Mouse (Mus musculus): ENCODE data around the gene Aamdc. TPM values are rescaled to one million over a fixed set of nuclear protein-coding genes. Genes with fewer than 3 reads are reported as not detected.
A peak's percentile ranks its signal among the peaks of the same experiment; 100 is the strongest.

Aamdc gene
- polyA plus RNA-seq, 1 experiment from 2014 or later = 41.7 TPM

- peak overlapping the region; percentile 100 for H3K4me3 ChIP-seq
- WGBS = 33% methylated on average over 8 of the region's 8 CpGs
- peaks cover 16% of the 10 kb centered on the region for H3K4me1 ChIP-seq (replicated peaks)
- H3K9me3 ChIP-seq = no peaks in the 10 kb centered on the region
- peak overlapping the region; percentile 100 for H3K27ac ChIP-seq
- 0 out of 2 replicates have a peak, but pooled peaks cover 8% of the 10 kb centered on the region for H3K36me3 ChIP-seq
- H3K27me3 ChIP-seq (ENCODE audit: insufficient read depth, poor library complexity, severe bottlenecking) = no peaks in the 10 kb centered on the region
- DNase-seq (ENCODE audit: low spot score) = no peak
Measured at GRCm38 (mm10) chr7:97578361-97579066, 783 bp downstream of the Aamdc start.

DNA sequence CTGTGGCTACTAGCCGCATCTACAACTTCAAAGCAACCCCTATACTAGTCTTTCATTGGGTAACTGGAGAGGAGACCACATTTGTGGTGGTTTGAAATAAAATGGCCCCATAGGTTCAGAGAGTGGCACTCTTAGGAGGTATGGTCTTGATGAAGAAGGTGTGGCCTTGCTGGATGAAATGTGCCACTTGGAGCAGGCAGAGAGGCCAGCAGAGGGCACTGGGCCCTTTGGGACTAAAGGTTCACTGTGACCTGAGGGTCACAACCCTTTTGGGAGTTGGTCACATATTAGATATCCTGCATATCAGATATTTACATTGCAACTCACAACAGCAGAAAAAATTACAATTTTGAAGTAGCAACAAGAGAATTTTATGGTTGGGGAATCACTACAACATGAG lies 8.9 kb downstream of the Aamdc start:
- Histone ChIP-seq H3K27ac (no peak overlapping the region), H3K27me3 (ENCODE audit: insufficient read depth, poor library complexity, severe bottlenecking) (no peaks in the 10 kb centered on the region), H3K4me1 (replicated peaks) (no peaks in the 10 kb centered on the region), H3K9me3 (no peaks in the 10 kb centered on the region), H3K36me3 (0 out of 2 replicates have a peak, but pooled peaks cover 8% of the 10 kb centered on the region), H3K4me3 (no peak overlapping the region)
- DNase-seq (ENCODE audit: low spot score) = no peak
- 89% methylated on average over 1 of the region's 1 CpGs for WGBS

DNA sequence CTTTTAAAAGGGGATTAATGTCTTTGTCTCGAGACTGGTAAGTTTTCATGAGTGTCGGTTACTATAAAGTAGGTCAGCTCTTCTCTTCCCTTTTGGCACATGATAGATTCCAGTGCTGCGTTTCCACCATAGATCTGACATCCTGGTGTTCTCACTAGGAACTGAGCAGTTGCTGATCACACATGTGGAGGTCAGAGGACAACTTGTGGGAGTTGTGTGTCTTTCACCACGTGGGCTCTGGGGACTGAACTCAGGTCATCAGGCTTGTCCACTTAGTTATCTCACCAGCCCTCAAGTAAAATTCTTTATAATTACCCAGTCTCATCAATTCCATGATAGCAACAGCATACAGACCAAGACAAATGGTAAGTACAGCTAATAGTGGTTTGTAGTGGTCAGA lies 9.9 kb downstream of the Aamdc start:
- H3K36me3 ChIP-seq = 0 out of 2 replicates have a peak, but pooled peaks cover 6% of the 10 kb centered on the region
- no peak overlapping the region for H3K4me3 ChIP-seq
- H3K27me3 ChIP-seq (ENCODE audit: insufficient read depth, poor library complexity, severe bottlenecking) = no peaks in the 10 kb centered on the region
- 82% methylated on average over 4 of the region's 4 CpGs for WGBS
- H3K27ac ChIP-seq = no peak overlapping the region
- no peak for DNase-seq (ENCODE audit: low spot score)
- H3K4me1 ChIP-seq (replicated peaks) = no peaks in the 10 kb centered on the region
- no peaks in the 10 kb centered on the region for H3K9me3 ChIP-seq

DNA sequence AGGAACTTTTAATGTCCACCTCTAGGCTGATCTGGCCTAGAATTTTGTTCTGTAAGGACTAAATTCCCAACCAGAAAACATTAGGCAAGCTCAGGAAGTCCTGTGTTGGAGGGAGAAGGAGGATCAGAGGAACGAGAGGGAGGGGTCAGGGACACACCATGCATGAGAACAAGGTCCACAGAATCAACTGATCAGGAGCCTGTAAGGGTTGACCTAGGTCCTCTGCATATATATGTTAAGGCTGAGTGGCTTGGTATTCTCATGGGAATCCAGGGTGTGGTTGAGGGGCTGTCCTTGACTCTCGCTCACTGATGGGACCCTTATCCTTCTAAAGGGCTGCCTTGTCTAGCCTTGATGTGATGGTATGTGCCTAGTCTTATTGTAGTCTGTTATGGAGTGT lies 15.7 kb downstream of the Aamdc start:
- DNase-seq (ENCODE audit: low spot score) = no peak
- Histone ChIP-seq H3K27me3 (ENCODE audit: insufficient read depth, poor library complexity, severe bottlenecking) (no peaks in the 10 kb centered on the region), H3K36me3 (no peaks in the 10 kb centered on the region), H3K27ac (no peak overlapping the region), H3K4me3 (no peak overlapping the region), H3K9me3 (no peaks in the 10 kb centered on the region), H3K4me1 (replicated peaks) (no peaks in the 10 kb centered on the region)
- WGBS = 93% methylated on average over 2 of the region's 2 CpGs

DNA sequence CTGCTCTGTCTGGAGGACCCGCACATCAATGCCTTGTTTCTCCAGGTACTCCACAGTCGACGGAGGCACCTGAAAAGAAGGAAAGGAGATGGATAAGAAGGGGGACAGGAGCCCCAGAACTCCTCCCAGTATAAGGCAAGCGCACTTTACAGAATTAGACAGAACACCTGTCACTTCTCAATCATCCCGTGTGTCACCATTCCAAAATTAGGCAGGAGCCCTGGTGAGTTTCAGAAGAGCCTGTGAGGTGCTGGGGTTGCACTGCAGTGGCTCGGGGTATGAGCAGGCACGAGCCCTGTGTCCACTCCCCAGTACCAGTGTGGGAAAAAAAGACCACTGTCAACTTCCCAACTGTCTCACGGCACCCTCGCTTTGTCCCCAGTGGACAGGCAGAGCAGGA lies 28.6 kb downstream of the Aamdc start:
- H3K4me1 ChIP-seq (replicated peaks) = no peaks in the 10 kb centered on the region
- H3K36me3 ChIP-seq = no peaks in the 10 kb centered on the region
- no peaks in the 10 kb centered on the region for H3K9me3 ChIP-seq
- H3K27ac ChIP-seq = no peak overlapping the region
- DNase-seq (ENCODE audit: low spot score) = no peak
- no peaks in the 10 kb centered on the region for H3K27me3 ChIP-seq (ENCODE audit: insufficient read depth, poor library complexity, severe bottlenecking)
- 90% methylated on average over 9 of the region's 9 CpGs for WGBS
- H3K4me3 ChIP-seq = no peak overlapping the region

DNA sequence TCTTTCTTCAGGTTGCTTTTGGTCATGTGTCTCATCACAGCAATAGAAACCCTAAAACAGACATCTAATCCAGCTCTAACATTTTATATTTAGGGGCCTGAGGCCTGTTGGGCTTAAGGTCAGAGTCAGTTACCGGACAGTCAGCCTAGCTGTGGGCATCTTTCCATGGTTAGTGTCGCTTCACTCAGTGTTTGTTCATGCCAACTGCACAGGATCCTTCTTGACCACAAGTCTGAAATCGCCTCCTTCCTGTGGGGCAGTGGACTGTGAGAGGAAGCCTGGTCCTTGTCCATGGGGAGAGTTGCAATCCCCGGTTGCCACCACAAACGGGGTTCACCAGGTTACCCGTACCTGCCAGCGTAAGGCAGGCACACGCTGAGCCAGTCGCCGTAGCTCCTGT lies 30.0 kb downstream of the Aamdc start:
- Histone ChIP-seq H3K4me3 (no peak overlapping the region), H3K27me3 (ENCODE audit: insufficient read depth, poor library complexity, severe bottlenecking) (no peaks in the 10 kb centered on the region), H3K27ac (no peak overlapping the region), H3K36me3 (no peaks in the 10 kb centered on the region), H3K4me1 (replicated peaks) (no peaks in the 10 kb centered on the region), H3K9me3 (no peaks in the 10 kb centered on the region)
- DNase-seq (ENCODE audit: low spot score) = no peak
- 94% methylated on average over 10 of the region's 10 CpGs for WGBS

DNA sequence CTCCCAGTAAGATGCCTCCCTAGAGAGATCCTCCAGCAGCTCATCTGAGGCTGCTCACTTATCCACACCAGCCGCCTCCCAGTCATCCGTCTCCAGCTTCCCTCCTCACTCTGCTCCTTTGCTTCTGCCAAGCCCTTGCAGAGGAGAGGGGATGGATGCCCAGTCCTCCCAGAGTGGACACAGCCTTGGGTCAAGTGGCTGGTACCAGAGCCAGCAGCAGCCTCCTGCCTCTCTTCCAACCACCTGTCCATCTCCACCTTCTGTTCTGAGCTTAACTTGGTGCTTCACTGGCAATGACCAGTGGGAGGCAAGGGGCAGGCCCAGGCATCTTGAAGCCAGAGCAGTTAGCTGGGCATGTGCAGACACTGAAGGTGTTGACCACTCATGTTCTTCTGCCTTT lies 32.8 kb downstream of the Aamdc start:
- Histone ChIP-seq H3K27me3 (ENCODE audit: insufficient read depth, poor library complexity, severe bottlenecking) (no peaks in the 10 kb centered on the region), H3K36me3 (peaks cover 24% of the 10 kb centered on the region), H3K27ac (no peak overlapping the region), H3K9me3 (no peaks in the 10 kb centered on the region), H3K4me3 (no peak overlapping the region), H3K4me1 (replicated peaks) (no peaks in the 10 kb centered on the region)
- 85% methylated on average over 2 of the region's 2 CpGs for WGBS
- DNase-seq (ENCODE audit: low spot score) = no peak

DNA sequence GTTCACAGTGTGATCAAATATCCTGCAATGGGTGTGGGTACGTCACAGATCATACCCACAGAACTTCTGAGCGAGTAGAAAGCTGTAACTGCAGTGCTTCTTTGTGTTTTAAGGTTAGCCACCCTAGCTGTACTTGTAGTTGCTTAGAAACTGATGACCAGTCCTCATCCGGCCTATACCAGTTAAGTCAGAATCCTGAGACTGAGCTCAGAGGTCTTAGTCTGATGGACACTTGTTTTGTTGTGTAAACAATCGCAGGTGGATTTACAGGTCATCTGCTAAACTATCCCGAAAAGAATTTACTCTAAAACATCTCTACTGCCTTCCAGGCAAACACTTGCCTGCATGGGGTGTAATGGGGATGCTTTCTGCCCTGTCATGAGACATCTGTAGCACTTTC lies 42.7 kb downstream of the Aamdc start:
- 93% methylated on average over 5 of the region's 5 CpGs for WGBS
- no peaks in the 10 kb centered on the region for H3K27me3 ChIP-seq (ENCODE audit: insufficient read depth, poor library complexity, severe bottlenecking)
- H3K4me1 ChIP-seq (replicated peaks) = no peaks in the 10 kb centered on the region
- no peaks in the 10 kb centered on the region; the same call in 1 of the 2 replicates for H3K9me3 ChIP-seq
- peaks cover 99% of the 10 kb centered on the region for H3K36me3 ChIP-seq
- DNase-seq (ENCODE audit: low spot score) = no peak
- no peak overlapping the region for H3K4me3 ChIP-seq
- no peak overlapping the region for H3K27ac ChIP-seq

DNA sequence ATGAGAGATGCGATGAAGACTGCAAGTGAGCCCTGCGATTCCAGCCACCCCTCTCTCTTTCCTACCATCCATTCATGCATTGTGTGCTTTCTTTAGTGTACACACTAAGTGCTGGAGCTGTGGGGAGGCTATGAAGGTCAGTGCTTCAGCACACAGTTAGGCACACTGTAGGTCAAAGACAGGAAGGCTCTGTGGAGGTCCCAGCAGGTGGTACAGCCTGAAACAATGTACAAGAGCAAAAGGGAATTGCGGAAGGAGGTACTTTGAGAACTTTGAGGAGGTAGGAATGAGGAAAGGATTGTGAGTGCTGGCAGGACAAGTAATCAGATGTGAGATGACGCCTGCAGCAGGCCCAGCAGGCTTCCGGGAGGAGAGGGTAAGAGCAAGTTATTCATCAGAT lies 43.8 kb downstream of the Aamdc start:
- no peaks in the 10 kb centered on the region for H3K4me1 ChIP-seq (replicated peaks)
- no peak overlapping the region for H3K4me3 ChIP-seq
- no peak for DNase-seq (ENCODE audit: low spot score)
- no peaks in the 10 kb centered on the region for H3K27me3 ChIP-seq (ENCODE audit: insufficient read depth, poor library complexity, severe bottlenecking)
- WGBS = 89% methylated on average over 5 of the region's 5 CpGs
- peaks cover 5% of the 10 kb centered on the region; the same call in 1 of the 2 replicates for H3K9me3 ChIP-seq
- H3K27ac ChIP-seq = no peak overlapping the region
- H3K36me3 ChIP-seq = peaks cover 99% of the 10 kb centered on the region

DNA sequence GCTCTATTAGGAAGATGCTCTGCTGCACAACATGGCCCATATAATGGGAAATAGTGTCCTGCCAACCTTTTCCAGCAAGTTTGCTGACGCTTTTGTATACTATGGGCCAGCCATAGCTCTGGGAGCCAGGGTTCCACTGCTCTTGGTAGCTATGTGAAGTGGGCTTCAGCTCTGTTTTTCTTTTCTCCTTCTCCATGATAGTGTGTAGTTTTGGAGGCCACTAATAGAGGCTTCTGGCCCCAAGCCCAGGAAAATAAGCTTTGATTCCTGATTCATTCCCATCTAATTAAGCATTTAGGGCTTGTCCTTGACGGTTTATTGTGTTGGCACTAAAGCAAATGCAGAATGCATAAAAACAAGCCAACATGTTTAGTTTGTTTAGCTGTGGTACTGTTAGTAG lies 59.4 kb downstream of the Aamdc start:
- Histone ChIP-seq H3K27ac (no peak overlapping the region), H3K4me3 (no peak overlapping the region), H3K27me3 (ENCODE audit: insufficient read depth, poor library complexity, severe bottlenecking) (no peaks in the 10 kb centered on the region), H3K4me1 (replicated peaks) (no peaks in the 10 kb centered on the region), H3K9me3 (no peaks in the 10 kb centered on the region), H3K36me3 (peaks cover 90% of the 10 kb centered on the region)
- DNase-seq (ENCODE audit: low spot score) = no peak
- WGBS = 95% methylated on average over 2 of the region's 2 CpGs

DNA sequence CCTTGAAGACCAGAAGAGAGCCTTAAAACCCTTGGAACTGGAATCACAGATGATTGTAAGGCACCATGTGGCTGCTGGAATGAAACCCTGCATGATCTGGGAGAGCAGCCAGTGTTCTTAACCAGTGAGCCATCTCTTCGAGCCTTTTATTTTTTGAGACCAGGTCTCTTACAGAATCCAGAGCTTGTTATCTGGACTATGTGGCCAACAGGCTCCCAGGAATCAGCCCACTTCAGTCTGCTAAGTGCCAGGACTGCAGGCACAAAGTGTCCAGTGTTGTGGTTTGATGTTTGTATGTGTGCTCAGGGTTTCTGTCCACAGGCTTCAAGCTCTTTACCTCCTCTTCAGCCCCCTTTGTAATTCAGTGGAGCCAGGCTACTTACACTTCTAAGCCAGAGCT lies 64.5 kb downstream of the Aamdc start:
- H3K27ac ChIP-seq = no peak overlapping the region
- peaks cover 96% of the 10 kb centered on the region for H3K36me3 ChIP-seq
- DNase-seq (ENCODE audit: low spot score) = no peak

DNA sequence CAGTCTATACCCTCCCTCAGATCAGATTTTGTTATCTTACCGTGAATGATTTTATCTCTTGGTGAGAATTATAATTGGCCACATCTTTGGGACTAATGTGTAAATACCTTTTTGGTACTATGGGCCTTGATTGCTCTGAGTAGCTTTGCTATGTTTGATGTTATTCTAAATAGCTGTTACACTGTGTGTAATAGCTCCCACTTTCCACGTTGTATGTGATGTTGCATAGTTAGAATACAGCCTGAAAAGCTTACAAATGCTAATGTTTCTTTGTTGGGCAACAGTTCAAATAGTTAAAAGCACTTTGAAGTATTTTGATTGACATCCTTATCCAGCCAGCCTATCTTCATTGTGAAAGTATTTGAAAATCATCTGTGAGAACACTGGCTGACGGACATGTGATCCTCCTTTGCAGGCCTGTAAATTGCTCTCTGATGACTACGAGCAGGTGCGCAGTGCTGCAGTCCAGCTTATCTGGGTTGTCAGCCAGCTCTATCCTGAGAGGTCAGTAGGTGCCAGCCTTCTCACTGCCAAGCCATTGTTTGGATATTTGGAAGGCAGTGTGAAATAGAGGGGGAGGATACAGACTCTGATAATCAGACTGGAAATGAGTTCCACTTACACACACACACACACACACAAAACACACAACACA lies 78.6 kb downstream of the Aamdc start:
- no peak for DNase-seq (ENCODE audit: low spot score)
- peaks cover 74% of the 10 kb centered on the region for H3K36me3 ChIP-seq
- H3K27me3 ChIP-seq (ENCODE audit: insufficient read depth, poor library complexity, severe bottlenecking) = no peaks in the 10 kb centered on the region
- H3K4me3 ChIP-seq = no peak overlapping the region
- no peaks in the 10 kb centered on the region for H3K4me1 ChIP-seq (replicated peaks)
- H3K27ac ChIP-seq = no peak overlapping the region
- H3K9me3 ChIP-seq = peaks cover 1% of the 10 kb centered on the region; the same call in 1 of the 2 replicates
- 94% methylated on average over 5 of the region's 5 CpGs for WGBS

More for the DNA sequence above, 64.5 kb downstream of the Aamdc start:
- no peak overlapping the region for H3K4me3 ChIP-seq
- no peaks in the 10 kb centered on the region for H3K9me3 ChIP-seq
- no peaks in the 10 kb centered on the region for H3K4me1 ChIP-seq (replicated peaks)
- WGBS = 86% methylated on average over 1 of the region's 1 CpGs
- no peaks in the 10 kb centered on the region for H3K27me3 ChIP-seq (ENCODE audit: insufficient read depth, poor library complexity, severe bottlenecking)

Measured in hindbrain, embryonic 10.5 days (tissue).